Mouse (Mus musculus) olfactory bulb, adult 2 months (tissue): Measurements from ENCODE around the gene Abca4.

Experiments used
- CTCF ChIP-seq: fragments of 200-500 bp; IDR thresholded peaks from 2 replicates; pipeline ENCODE4 v1.5.1; 2012; ENCODE audit warnings: low read depth, mild to moderate bottlenecking, low read length, moderate library complexity; ENCODE audit not compliant: insufficient read depth
- POLR2A ChIP-seq: fragments of 200-500 bp; IDR thresholded peaks from 2 replicates; pipeline ENCODE4 v1.6.1; 2012; ENCODE audit warnings: mild to moderate bottlenecking, low read depth, low read length, moderate library complexity; ENCODE audit not compliant: insufficient read depth

- TF ChIP-seq CTCF (no peak), POLR2A (no peak)
Observed at GRCm38 (mm10) chr3:122200447-122200846, 156.2 kb downstream of the Abca4 start.
